Mouse (Mus musculus) megakaryocyte progenitor cell, adult 5-6 weeks (primary cell): Measurements from ENCODE around the gene Epop. TPM values are rescaled to one million over a fixed set of nuclear protein-coding genes. Genes with fewer than 3 reads are reported as not detected.

Source experiments
- ATAC-seq: replicated peaks from 2 replicates; pipeline ENCODE4 v1.8.0; 2016; ENCODE audit warnings: mild to moderate bottlenecking, moderate TSS enrichment, inconsistent platforms; ENCODE audit not compliant: poor library complexity
- total RNA-seq, 2 experiments: library from RNA; stranded (forward) in 1 of 2; stranded (reverse) in 1 of 2; fragments of 157-497, 149-512 nt in 1 of 2; fragments of 200-1000 nt in 1 of 2; gene quantifications; 2 replicates each; pipeline versions ENCODE4 v1.2.3 to v1.2.4; 2015 to 2017

Epop gene
- total RNA-seq, 2 experiments from 2014 or later, result 0.62 to 4.0 TPM

GRCm38 (mm10) chr11:97631046-97631445 is 1.5 kb upstream of the Epop start:
- no peak for ATAC-seq

- ATAC-seq, result no peak
These were observed 659 bp downstream of the Epop start for GRCm38 (mm10) chr11:97628568-97629518.

GRCm38 (mm10) chr11:97628303-97628567 is 1.3 kb downstream of the Epop start:
- no peak for ATAC-seq

GRCm38 (mm10) chr11:97627556-97628302 is 1.8 kb downstream of the Epop start:
- no peak for ATAC-seq

- no peak for ATAC-seq
These were observed 2.7 kb downstream of the Epop start for GRCm38 (mm10) chr11:97626850-97627249.

GRCm38 (mm10) chr11:97626431-97626830 is 3.1 kb downstream of the Epop start:
- no peak for ATAC-seq

- ATAC-seq, result no peak
These were observed 4.0 kb downstream of the Epop start for GRCm38 (mm10) chr11:97625551-97625950.

- no peak for ATAC-seq
These were observed 6.3 kb downstream of the Epop start for GRCm38 (mm10) chr11:97623166-97623565.

- peak; percentile 93 for ATAC-seq
These were observed 7.1 kb downstream of the Epop start for GRCm38 (mm10) chr11:97622440-97622839.

GRCm38 (mm10) chr11:97619391-97619795 is 10.1 kb downstream of the Epop start:
- peak; percentile 61 for ATAC-seq

GRCm38 (mm10) chr11:97618368-97618767 is 11.1 kb downstream of the Epop start:
- no peak for ATAC-seq

GRCm38 (mm10) chr11:97615276-97615675 is 14.2 kb downstream of the Epop start:
- no peak for ATAC-seq

GRCm38 (mm10) chr11:97611076-97611475 is 18.4 kb downstream of the Epop start:
- no peak for ATAC-seq

- ATAC-seq, result no peak
These were observed 19.8 kb downstream of the Epop start for GRCm38 (mm10) chr11:97609743-97610142.

- no peak for ATAC-seq
These were observed 20.6 kb downstream of the Epop start for GRCm38 (mm10) chr11:97608933-97609332.

- no peak for ATAC-seq
These were observed 22.3 kb downstream of the Epop start for GRCm38 (mm10) chr11:97607056-97607725.

- peak; percentile 63 for ATAC-seq
These were observed 25.6 kb downstream of the Epop start for GRCm38 (mm10) chr11:97603891-97604290.

GRCm38 (mm10) chr11:97602223-97602622 is 27.3 kb downstream of the Epop start:
- ATAC-seq, result no peak

GRCm38 (mm10) chr11:97599104-97599503 is 30.4 kb downstream of the Epop start:
- 0 out of 2 replicates have a peak, but pooled peaks have one; percentile 29 for ATAC-seq

- no peak for ATAC-seq
These were observed 31.4 kb downstream of the Epop start for GRCm38 (mm10) chr11:97597945-97598691.

- no peak for ATAC-seq
These were observed 35.4 kb downstream of the Epop start for GRCm38 (mm10) chr11:97594136-97594535.
